Mouse (Mus musculus) left cerebral cortex, adult 6 months (tissue): ENCODE measurements around the gene Olfr318. TPM values are rescaled to one million over a fixed set of nuclear protein-coding genes. Genes with fewer than 3 reads are reported as not detected.

Experiments used
- long read RNA-seq, 2 experiments: library from polyadenylated mRNA; unstranded; transcript quantifications; one replicate each; pipeline ENCODE4 v2.0.0; 2019 to 2020
- polyA plus RNA-seq: library from polyadenylated mRNA; unstranded; fragments of <200 nt; fragmentation: Nextera tagmentation; gene quantifications from 2 replicates; pipeline ENCODE4 v1.2.3, GENCODE M21; 2021

Gene Olfr318
- not detected in 2 replicates for polyA plus RNA-seq
- long read RNA-seq, experiment 1: 0 reads
- long read RNA-seq, experiment 2: 0 reads

DNA sequence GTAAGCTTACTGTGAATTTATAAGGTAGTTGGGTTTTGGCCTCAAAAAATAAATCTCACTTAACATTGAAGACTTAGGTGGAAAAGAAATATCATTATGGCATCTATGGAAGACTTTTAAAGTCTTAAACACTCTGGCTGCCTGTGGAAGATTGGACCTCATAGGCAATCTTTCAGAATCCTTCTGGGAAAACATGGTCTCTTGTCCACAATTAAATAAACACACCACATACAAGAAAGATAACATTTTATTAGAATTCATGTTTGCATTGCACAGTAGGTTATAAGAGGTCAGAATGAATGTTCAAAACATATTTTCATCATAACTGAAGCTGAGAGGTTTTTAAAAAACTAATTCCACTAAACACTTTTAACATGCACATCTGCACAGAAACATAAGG, at the start of gene Olfr318:
TSS of gene Olfr318 (minus strand) at position 101 of the 400 bp plus-strand sequence.

GRCm38 (mm10) chr11:58772888-58773287, 49.1 kb upstream of the Olfr318 start, which contains the start of gene Olfr315:
Gene Olfr315, plus strand, starts transcription at chr11:58773188.

GRCm38 (mm10) chr11:58752434-58752833, 28.6 kb upstream of the Olfr318 start, which contains the start of gene Olfr316:
Gene Olfr316, plus strand, starts transcription at chr11:58752734.

DNA sequence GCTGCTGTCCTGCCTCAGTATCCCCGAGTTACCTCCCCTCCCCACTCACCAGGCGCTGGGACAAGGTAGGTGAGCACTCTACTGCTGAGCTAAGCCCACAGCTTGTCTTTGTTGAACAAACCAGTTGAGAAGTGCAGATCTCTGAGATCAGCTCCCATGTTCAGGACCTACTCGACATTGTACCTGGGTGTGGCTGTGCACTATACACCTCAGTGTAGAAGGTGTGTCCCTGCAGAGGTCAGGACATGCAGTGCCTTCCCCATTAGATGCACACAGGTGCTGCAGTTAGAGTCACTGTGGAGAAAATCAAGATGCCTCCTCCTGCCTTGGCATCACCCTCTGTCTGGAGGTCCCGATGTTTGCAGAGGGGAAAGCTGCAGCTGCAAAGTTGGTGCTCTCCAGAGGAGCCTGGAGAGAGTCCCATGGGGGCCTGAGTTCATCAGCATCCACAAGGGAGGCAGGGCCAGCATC, 15.0 kb upstream of the Olfr318 start, which contains the start of gene Olfr317:
TSS of gene Olfr317 (minus strand) at position 421 of the 471 bp plus-strand sequence.

DNA sequence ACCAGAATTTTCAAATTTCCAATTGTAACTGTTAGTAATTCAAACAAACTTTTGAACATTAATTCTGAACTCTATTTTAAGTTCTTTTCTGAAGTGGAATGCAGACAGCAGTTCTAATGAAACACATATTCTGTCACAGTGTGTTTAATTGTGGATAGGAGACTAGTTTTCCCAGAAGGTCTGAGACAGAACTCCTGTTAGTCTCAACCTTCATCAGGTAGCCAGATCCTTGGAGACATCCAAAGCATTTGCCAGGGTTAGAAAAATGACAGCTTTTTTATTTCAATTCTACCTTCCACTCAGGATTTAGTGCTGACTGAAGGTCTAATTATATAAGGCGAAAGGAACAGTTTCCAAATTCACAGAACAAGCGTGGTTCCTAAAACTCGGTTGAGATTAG, 25.0 kb downstream of the Olfr318 start, which contains the start of gene Olfr319:
TSS of gene Olfr319 (plus strand) at position 301 of the 400 bp plus-strand sequence.

GRCm38 (mm10) chr11:58680799-58681198, 43.0 kb downstream of the Olfr318 start, which contains the start of gene Olfr320:
Gene Olfr320, plus strand, starts transcription at chr11:58681099.

Other genes with a start within 250 kb of the Olfr318 start
- gene Olfr332, start 231.5 kb downstream of the Olfr318 start, polyA plus RNA-seq: not detected in 2 replicates
- not detected in 2 replicates for gene Olfr331, start 221.4 kb downstream of the Olfr318 start, polyA plus RNA-seq
- not detected in 2 replicates for gene Olfr330, start 189.2 kb downstream of the Olfr318 start, polyA plus RNA-seq
- gene Olfr329-ps, start 177.6 kb downstream of the Olfr318 start, polyA plus RNA-seq: not detected in 2 replicates
- not detected in 2 replicates for gene Olfr328, start 168.4 kb downstream of the Olfr318 start, polyA plus RNA-seq
- not detected in 2 replicates for gene Olfr224, start 153.5 kb downstream of the Olfr318 start, polyA plus RNA-seq
- not detected in 2 replicates for gene Olfr325, start 146.3 kb downstream of the Olfr318 start, polyA plus RNA-seq
- gene Olfr324, start 128.9 kb downstream of the Olfr318 start, polyA plus RNA-seq: not detected in 2 replicates
- gene 2210407C18Rik, start 107.9 kb downstream of the Olfr318 start, polyA plus RNA-seq: not detected in 2 replicates
- not detected in 2 replicates for gene Olfr323, start 93.5 kb downstream of the Olfr318 start, polyA plus RNA-seq
- not detected in 2 replicates for gene Trim58, start 83.5 kb downstream of the Olfr318 start, polyA plus RNA-seq
- not detected in 2 replicates for gene Olfr322, start 65.2 kb downstream of the Olfr318 start, polyA plus RNA-seq
- gene Olfr320, start 42.9 kb downstream of the Olfr318 start, polyA plus RNA-seq: not detected in 2 replicates
- gene Olfr319, start 24.9 kb downstream of the Olfr318 start, polyA plus RNA-seq: not detected in 2 replicates
- not detected in 2 replicates for gene Olfr317, start 15.2 kb upstream of the Olfr318 start, polyA plus RNA-seq
- gene Olfr316, start 28.7 kb upstream of the Olfr318 start, polyA plus RNA-seq: 1.1 and 2.0 TPM in 2 replicates
- gene Olfr315, start 49.2 kb upstream of the Olfr318 start, polyA plus RNA-seq: not detected in 2 replicates
- not detected in 2 replicates for gene Olfr314, start 58.9 kb upstream of the Olfr318 start, polyA plus RNA-seq
- gene Fam183b, start 77.9 kb upstream of the Olfr318 start, polyA plus RNA-seq: 9.7 and 11.3 TPM in 2 replicates
- gene Olfr313, start 91.0 kb upstream of the Olfr318 start, polyA plus RNA-seq: not detected in 2 replicates
- not detected in 2 replicates for gene Olfr312, start 105.2 kb upstream of the Olfr318 start, polyA plus RNA-seq
- gene Olfr311, start 115.2 kb upstream of the Olfr318 start, polyA plus RNA-seq: 0.11 TPM in 1 of 2 replicates, not detected in the other
- 4.2 and 5.8 TPM in 2 replicates for gene Gm12258, start 123.1 kb upstream of the Olfr318 start, polyA plus RNA-seq
- 2.5 and 5.9 TPM in 2 replicates for gene 2810021J22Rik, start 143.2 kb upstream of the Olfr318 start, polyA plus RNA-seq
- gene Zfp39, start 180.2 kb upstream of the Olfr318 start, polyA plus RNA-seq: 5.0 and 6.9 TPM in 2 replicates
- not detected in 2 replicates for gene Btnl10, start 193.9 kb upstream of the Olfr318 start, polyA plus RNA-seq
- gene Rnf187, start 214.9 kb upstream of the Olfr318 start, polyA plus RNA-seq: 147 and 519 TPM in 2 replicates
- 12.3 and 50.9 TPM in 2 replicates for gene Hist3h2ba, start 224.9 kb upstream of the Olfr318 start, polyA plus RNA-seq
- 50.8 and 74.9 TPM in 2 replicates for gene Hist3h2a, start 230.7 kb upstream of the Olfr318 start, polyA plus RNA-seq
- gene Trim17, start 230.7 kb upstream of the Olfr318 start, polyA plus RNA-seq: 4.2 and 4.5 TPM in 2 replicates